In the genomic region with DNA sequence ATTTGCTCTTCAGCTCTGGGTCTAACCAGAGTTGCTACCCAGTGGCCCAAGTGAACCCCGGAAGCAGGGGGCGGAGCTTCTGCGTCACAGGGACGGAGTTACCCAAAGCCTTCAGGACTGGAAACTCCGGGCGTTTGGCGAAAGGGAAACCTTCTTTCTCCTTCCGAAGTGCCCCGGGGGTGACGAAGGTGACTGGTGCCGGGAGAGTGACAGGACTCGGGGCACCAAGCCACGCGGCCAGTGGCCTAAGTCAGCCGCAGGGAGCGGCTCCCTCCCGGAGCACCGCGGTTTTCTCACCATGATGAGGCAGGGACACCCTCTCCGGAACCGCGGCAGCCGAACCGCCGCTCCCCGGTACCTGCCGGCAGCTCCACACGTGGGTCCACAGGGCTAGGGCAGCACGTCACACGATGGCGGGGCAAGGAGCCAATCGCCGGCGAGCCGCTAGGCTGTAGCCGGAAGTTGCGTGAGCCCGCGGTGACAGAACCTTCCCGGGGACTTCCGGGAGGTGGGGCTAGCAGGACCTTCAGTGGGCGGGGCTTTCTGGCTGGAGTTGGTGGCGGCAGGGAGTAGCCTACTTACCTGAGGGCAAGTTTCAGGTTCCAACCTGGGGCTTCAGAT, we compare ENCODE assay signal across 8 mouse cellular contexts. TPM values are rescaled to one million over a fixed set of nuclear protein-coding genes. Genes with fewer than 3 reads are reported as not detected.
DNase-seq lines count a peak whose midpoint lies in the region; ATAC-seq lines count a peak whose summit lies in the region.

A gene (minus strand): TSS at position 438 of the 621 bp plus-strand sequence.

- H3K27ac ChIP-seq in heart, embryonic 10.5 days, result peak within 1 kb of the TSS; percentile 94
- H3K27ac ChIP-seq in kidney, embryonic 15.5 days, result peak within 1 kb of the TSS; percentile 86

- WGBS in heart, embryonic 10.5 days, result under 1% methylated on average over 43 of the region's 43 CpGs
- under 1% methylated on average over 43 of the region's 43 CpGs for WGBS in kidney, embryonic 15.5 days

- H3K4me1 ChIP-seq in heart, embryonic 10.5 days, result peaks cover 6% of the 10 kb centered on the region; the same call in 1 of the 2 replicates
- H3K4me1 ChIP-seq in kidney, embryonic 15.5 days, result peaks cover 11% of the 10 kb centered on the region

- H3K4me3 ChIP-seq in heart, embryonic 10.5 days, result peak within 1 kb of the TSS; percentile 92
- peak within 1 kb of the TSS; percentile 97 for H3K4me3 ChIP-seq in kidney, embryonic 15.5 days (replicated peaks)

- peak within 1 kb of the TSS; percentile 79 for H3K9ac ChIP-seq in kidney, embryonic 15.5 days

- peaks cover 36% of the 10 kb centered on the region for H3K36me3 ChIP-seq in heart, embryonic 10.5 days
- H3K36me3 ChIP-seq in kidney, embryonic 15.5 days, result peaks cover 24% of the 10 kb centered on the region

- H3K27me3 ChIP-seq in heart, embryonic 10.5 days (ENCODE audit: insufficient read depth, poor library complexity, severe bottlenecking), result no peaks in the 10 kb centered on the region
- no peaks in the 10 kb centered on the region for H3K27me3 ChIP-seq in kidney, embryonic 15.5 days

- DNase-seq in B cell, adult 2 months, result peak; percentile 97
- DNase-seq in brain, adult 2 months (ENCODE audit: low read depth, low spot score), result peak; percentile 98
- peak; percentile 97 for DNase-seq in heart, embryonic 10.5 days (ENCODE audit: low spot score)
- peak; percentile 97 for DNase-seq in liver
- peak; percentile 93 to 97 for DNase-seq in spleen, postnatal 4 days (ENCODE audit: low spot score in 2 of 2)

- ATAC-seq in erythroblast, adult 5-6 weeks (replicated peaks; ENCODE audit: low FRiP score, poor library complexity, severe bottlenecking), result peak; percentile 100
- ATAC-seq in kidney, embryonic 15.5 days (replicated peaks; ENCODE audit: low FRiP score), result peak; percentile 100
- peak; percentile 99 for ATAC-seq in monocyte, adult 5-6 weeks (replicated peaks; ENCODE audit: insufficient number of reproducible peaks, low FRiP score, low TSS enrichment, poor library complexity, severe bottlenecking)

- no peaks in the 10 kb centered on the region for H3K9me3 ChIP-seq in heart, embryonic 10.5 days
- no peaks in the 10 kb centered on the region for H3K9me3 ChIP-seq in kidney, embryonic 15.5 days (replicated peaks)

- peak within 1 kb of the TSS; percentile 64 for H3K4me2 ChIP-seq in kidney, embryonic 15.5 days

RNA-seq across cellular contexts. Expression of the gene that starts here (rescaled TPM):
- 15.7 and 26.3 TPM in 2 replicates for total RNA-seq in erythroblast, adult 5-6 weeks (2015; ENCODE audit: low replicate concordance)
- total RNA-seq in erythroblast, adult 5-6 weeks (2017; ENCODE audit: low replicate concordance), result 6.4 and 7.6 TPM in 2 replicates
- 79.1 and 81.1 TPM in 2 replicates for polyA plus RNA-seq in heart, embryonic 10.5 days (2016; fragmentation: Nextera tagmentation; extraction: Ambion mirVana)
- polyA plus RNA-seq in kidney, embryonic 15.5 days (2015; fragmentation: Nextera tagmentation; extraction: Ambion mirVana), result 63.0 and 68.6 TPM in 2 replicates
- 33.5 to 55.7 TPM (median 50.1 TPM) in 3 replicates for total RNA-seq in monocyte, adult 5-6 weeks (2017)

Comparison
In these comparisons a context has a peak if more than half of its experiments do, and no peak if none do; other contexts are left out.
1. Peak in every context shown above with its lines: DNase-seq, ATAC-seq, H3K4me3 ChIP-seq and H3K27ac ChIP-seq.